Comparison of ENCODE assay signal across 8 mouse cellular contexts in genomic region chr3:103916839-103917237, GRCm38 (mm10). TPM values are rescaled to one million over a fixed set of nuclear protein-coding genes. Genes with fewer than 3 reads are reported as not detected.
A peak's percentile ranks its signal among the peaks of the same experiment; 100 is the strongest.
DNase-seq lines count a peak whose midpoint lies in the region; ATAC-seq and TF ChIP-seq lines count a peak whose summit lies in the region.

No protein-coding gene starts in this region.

- TF ChIP-seq CTCF in cerebellum, adult 2 months (IDR thresholded peaks at IDR 0.05; ENCODE audit: borderline replicate concordance, insufficient read depth, low read depth, low read length): no peak
- TF ChIP-seq CTCF in testis, adult 2 months (IDR thresholded peaks at IDR 0.05; ENCODE audit: control insufficient read depth, insufficient read depth, insufficient replicate concordance, low read depth, low read length): no peak
- no peak for TF ChIP-seq CTCF in stomach, postnatal 0 days (IDR thresholded peaks at IDR 0.05; ENCODE audit: low read depth)

- peak overlapping the region; percentile 23 for H3K4me3 ChIP-seq in cerebellum, adult 2 months (replicated peaks; ENCODE audit: insufficient read depth, low read depth, low read length)
- peak overlapping the region; percentile 16; the same call in 1 of the 2 replicates for H3K4me3 ChIP-seq in testis, adult 2 months (ENCODE audit: control insufficient read depth, low read depth, low read length)
- H3K4me3 ChIP-seq in limb, embryonic 15.5 days: peak overlapping the region; percentile 24; the same call in 1 of the 2 replicates
- H3K4me3 ChIP-seq in stomach, postnatal 0 days (ENCODE audit: low read depth, low read length): no peak overlapping the region

- TF ChIP-seq EP300 in stomach, postnatal 0 days (optimal IDR thresholded peaks at IDR 0.05): no peak

- no peak for DNase-seq in cerebellum, adult 2 months
- no peak for DNase-seq in cerebellum, adult 9-11 months
- DNase-seq in testis, postnatal 14 days (ENCODE audit: low spot score): no peak
- no peak for DNase-seq in stomach, postnatal 0 days (ENCODE audit: low spot score)
- DNase-seq in right cerebral cortex, adult 18-20 months: no peak
- DNase-seq in urinary bladder, postnatal 36 days (ENCODE audit: low spot score in 2 of 2): no peak

- ATAC-seq in limb, embryonic 15.5 days (ENCODE audit: insufficient number of reproducible peaks, low FRiP score, low TSS enrichment, low read depth): no peak
- no peak for ATAC-seq in stomach, postnatal 0 days (ENCODE audit: low FRiP score, low TSS enrichment)

- no peak overlapping the region for H3K27ac ChIP-seq in cerebellum, adult 2 months (ENCODE audit: insufficient read depth, low read length)
- H3K27ac ChIP-seq in testis, adult 2 months (ENCODE audit: control insufficient read depth, insufficient read depth, low read depth, low read length): no peak overlapping the region
- no peak overlapping the region for H3K27ac ChIP-seq in limb, embryonic 15.5 days
- H3K27ac ChIP-seq in stomach, postnatal 0 days (replicated peaks): no peak overlapping the region

- peaks cover 2% of the 10 kb centered on the region; the same call in 1 of the 2 replicates for H3K4me1 ChIP-seq in cerebellum, adult 2 months (ENCODE audit: control insufficient read depth, insufficient read depth, low read length)
- no peaks in the 10 kb centered on the region for H3K4me1 ChIP-seq in testis, adult 2 months (ENCODE audit: control insufficient read depth, insufficient read depth, low read length)
- peaks cover 8% of the 10 kb centered on the region for H3K4me1 ChIP-seq in limb, embryonic 15.5 days
- H3K4me1 ChIP-seq in stomach, postnatal 0 days (replicated peaks; ENCODE audit: control insufficient read depth, insufficient read depth): 0 out of 2 replicates have a peak, but pooled peaks cover 2% of the 10 kb centered on the region

- H3K4me2 ChIP-seq in limb, embryonic 15.5 days: peak overlapping the region; percentile 51
- peak overlapping the region; percentile 73 for H3K4me2 ChIP-seq in stomach, postnatal 0 days (replicated peaks; ENCODE audit: low read depth)

- H3K9me3 ChIP-seq in limb, embryonic 15.5 days: no peaks in the 10 kb centered on the region
- no peaks in the 10 kb centered on the region for H3K9me3 ChIP-seq in stomach, postnatal 0 days (ENCODE audit: control insufficient read depth, low read length)

- H3K36me3 ChIP-seq in testis, adult 2 months (ENCODE audit: control insufficient read depth, insufficient read depth, low read length): peaks cover 7% of the 10 kb centered on the region
- no peaks in the 10 kb centered on the region for H3K36me3 ChIP-seq in limb, embryonic 15.5 days
- H3K36me3 ChIP-seq in stomach, postnatal 0 days (ENCODE audit: control insufficient read depth, insufficient read depth, low read length): no peaks in the 10 kb centered on the region

- TF ChIP-seq POLR2A in cerebellum, adult 2 months (IDR thresholded peaks at IDR 0.05; ENCODE audit: borderline replicate concordance, insufficient read depth, low read length): no peak
- TF ChIP-seq POLR2A in testis, adult 2 months (IDR thresholded peaks at IDR 0.05; ENCODE audit: control insufficient read depth, low read depth, low read length): no peak

- 32% methylated on average over 3 of the region's 3 CpGs for WGBS in cerebellum, adult 2 months
- WGBS in limb, embryonic 15.5 days: 65% methylated on average over 3 of the region's 3 CpGs
- 34% methylated on average over 3 of the region's 3 CpGs for WGBS in stomach, postnatal 0 days

- H3K9ac ChIP-seq in limb, embryonic 15.5 days: no peak overlapping the region
- no peak overlapping the region for H3K9ac ChIP-seq in stomach, postnatal 0 days (ENCODE audit: low read length)

- H3K27me3 ChIP-seq in cerebellum, adult 2 months (ENCODE audit: control insufficient read depth, insufficient read depth, low read length): no peaks in the 10 kb centered on the region
- H3K27me3 ChIP-seq in testis, adult 2 months (ENCODE audit: control insufficient read depth, insufficient read depth, low read length): no peaks in the 10 kb centered on the region
- H3K27me3 ChIP-seq in limb, embryonic 15.5 days: no peaks in the 10 kb centered on the region
- no peaks in the 10 kb centered on the region for H3K27me3 ChIP-seq in stomach, postnatal 0 days (ENCODE audit: control insufficient read depth, insufficient read depth, low read length)

RNA-seq across cellular contexts. Expression of gene Rsbn1, which starts 2.9 kb away (rescaled TPM):
- polyA plus RNA-seq in cerebellum, adult 2 months (2012; rRNA removed): 14.5 and 15.2 TPM in 2 replicates
- 22.1 TPM in 2 replicates for polyA plus RNA-seq in testis, adult 2 months (2012; rRNA removed)
- polyA plus RNA-seq in limb, embryonic 15.5 days (2015; fragmentation: Nextera tagmentation; extraction: Ambion mirVana): 10.8 and 10.9 TPM in 2 replicates
- 6.4 and 7.2 TPM in 2 replicates for polyA plus RNA-seq in stomach, postnatal 0 days (2015; fragmentation: Nextera tagmentation; extraction: Ambion mirVana)

RNA-seq across cellular contexts. Expression of gene Phtf1, which starts 51.1 kb away (rescaled TPM):
- 22.2 and 24.7 TPM in 2 replicates for polyA plus RNA-seq in cerebellum, adult 2 months (2012; rRNA removed)
- polyA plus RNA-seq in testis, adult 2 months (2012; rRNA removed): 21.6 and 24.2 TPM in 2 replicates
- 23.0 and 28.8 TPM in 2 replicates for polyA plus RNA-seq in limb, embryonic 15.5 days (2015; fragmentation: Nextera tagmentation; extraction: Ambion mirVana)
- polyA plus RNA-seq in stomach, postnatal 0 days (2015; fragmentation: Nextera tagmentation; extraction: Ambion mirVana): 10.6 and 11.2 TPM in 2 replicates

RNA-seq across cellular contexts. Expression of gene Ptpn22, which starts 57.2 kb away (rescaled TPM):
- polyA plus RNA-seq in cerebellum, adult 2 months (2012; rRNA removed): 34.7 and 39.4 TPM in 2 replicates
- polyA plus RNA-seq in testis, adult 2 months (2012; rRNA removed): 0.77 and 2.7 TPM in 2 replicates
- polyA plus RNA-seq in limb, embryonic 15.5 days (2015; fragmentation: Nextera tagmentation; extraction: Ambion mirVana): 0.94 and 1.1 TPM in 2 replicates
- polyA plus RNA-seq in stomach, postnatal 0 days (2015; fragmentation: Nextera tagmentation; extraction: Ambion mirVana): 0.59 and 0.68 TPM in 2 replicates
